Mouse (Mus musculus): ENCODE results near the gene Gm45716. TPM values are rescaled to one million over a fixed set of nuclear protein-coding genes. Genes with fewer than 3 reads are reported as not detected.

Gene Gm45716
- polyA plus RNA-seq, 1 experiment, result 2.5 TPM

DNA sequence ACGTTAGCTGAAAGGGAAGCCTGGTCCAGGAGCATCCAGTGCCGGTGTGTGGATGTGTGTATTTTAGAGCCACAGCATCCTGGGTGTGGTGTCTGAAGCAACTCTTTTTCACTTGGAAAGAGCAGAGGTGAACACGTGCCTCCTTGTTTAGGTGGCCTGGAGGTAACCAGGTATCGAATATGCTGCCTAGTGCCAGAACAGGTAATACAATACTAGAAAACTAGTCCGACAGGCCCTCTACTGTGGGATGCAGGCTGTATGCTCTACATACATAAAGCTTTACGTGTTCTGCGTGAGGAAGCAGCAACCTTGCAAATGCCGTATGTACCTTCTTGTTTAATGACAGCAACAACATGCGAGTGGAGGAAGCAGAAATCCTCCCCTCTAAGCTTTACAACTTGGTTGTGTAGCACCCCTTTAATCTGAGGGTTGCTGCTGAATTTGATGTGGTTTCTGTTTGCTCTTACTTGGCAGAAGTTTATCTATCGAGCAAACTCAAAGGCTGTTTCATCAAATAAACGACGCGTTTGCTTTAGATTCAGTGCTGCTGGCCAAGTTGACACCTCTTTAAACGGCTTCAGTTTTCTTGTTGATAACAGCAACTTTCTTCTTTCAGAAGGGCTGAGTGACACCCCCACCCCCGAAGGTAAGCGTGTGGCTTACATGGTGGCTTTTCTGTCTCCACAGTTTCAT, 69.5 kb downstream of the Gm45716 start:
- no peak overlapping the region for H3K4me3 ChIP-seq (ENCODE audit: insufficient read depth, low read length)
- no peak overlapping the region for H3K27ac ChIP-seq (ENCODE audit: insufficient read depth, low read depth, low read length)

DNA sequence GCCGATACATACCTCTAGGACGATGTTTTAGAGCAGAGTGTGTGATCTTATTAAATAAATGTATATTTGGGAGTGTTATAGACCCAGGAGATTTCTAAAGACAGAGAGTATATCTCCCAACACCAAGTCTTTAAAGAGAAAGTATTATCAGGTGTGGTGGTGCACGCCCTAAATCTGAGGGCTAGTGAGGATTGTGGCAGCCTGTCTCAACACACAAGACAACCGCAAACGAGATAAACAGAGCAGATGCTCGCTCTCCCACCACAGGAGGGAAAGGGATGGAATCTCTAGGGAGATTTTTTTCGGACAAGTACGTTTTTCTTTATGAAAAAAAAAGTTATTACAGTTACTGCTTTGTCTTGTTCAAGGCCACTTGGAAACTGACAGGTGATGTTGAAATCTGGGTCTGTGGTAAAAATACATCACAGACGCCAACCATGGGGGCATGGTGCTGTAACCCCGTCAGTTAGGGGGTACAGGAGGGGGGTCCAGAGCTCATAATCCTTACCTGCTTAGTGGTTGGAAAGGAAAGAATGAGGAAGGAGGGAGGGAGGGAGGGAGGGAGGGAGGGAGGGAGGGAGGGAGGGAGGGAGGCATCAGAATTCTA, 70.9 kb downstream of the Gm45716 start:
- H3K27ac ChIP-seq (ENCODE audit: insufficient read depth, low read depth, low read length), result no peak overlapping the region
- H3K4me3 ChIP-seq (ENCODE audit: insufficient read depth, low read length), result no peak overlapping the region
- H3K4me1 ChIP-seq (ENCODE audit: control insufficient read depth, insufficient read depth, low read length), result no peaks in the 10 kb centered on the region
- TF ChIP-seq CTCF (IDR thresholded peaks at IDR 0.05; ENCODE audit: low read depth, low read length), result no peak
- no peak for TF ChIP-seq POLR2A (IDR thresholded peaks at IDR 0.05; ENCODE audit: borderline replicate concordance, low read depth, low read length)

More for the DNA sequence above, 69.5 kb downstream of the Gm45716 start:
- H3K4me1 ChIP-seq (ENCODE audit: control insufficient read depth, insufficient read depth, low read length), result no peaks in the 10 kb centered on the region; the same call in 1 of the 2 replicates
- TF ChIP-seq POLR2A (IDR thresholded peaks at IDR 0.05; ENCODE audit: borderline replicate concordance, low read depth, low read length), result no peak
- no peak for TF ChIP-seq CTCF (IDR thresholded peaks at IDR 0.05; ENCODE audit: low read depth, low read length)

DNA sequence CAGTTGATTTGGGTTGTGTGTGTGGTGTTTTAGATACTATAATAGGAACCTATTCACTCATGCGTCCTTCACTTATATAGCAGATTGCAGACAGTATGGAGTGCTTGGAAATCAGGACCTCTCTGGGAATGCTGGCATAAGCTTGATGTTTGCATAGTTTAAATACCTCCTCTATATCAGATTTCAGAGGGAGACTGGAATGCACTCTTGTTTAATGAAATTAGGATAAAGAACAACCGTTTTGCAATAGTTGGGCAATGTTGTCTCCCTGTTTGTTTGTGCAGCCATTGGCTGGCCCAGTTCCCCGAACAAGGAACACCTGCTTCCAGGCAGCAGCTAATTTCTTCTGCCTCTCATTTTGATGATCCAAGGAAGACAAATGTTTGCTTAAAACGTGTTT, 71.6 kb downstream of the Gm45716 start:
- TF ChIP-seq POLR2A (IDR thresholded peaks at IDR 0.05; ENCODE audit: borderline replicate concordance, low read depth, low read length) (no peak), CTCF (IDR thresholded peaks at IDR 0.05; ENCODE audit: low read depth, low read length) (no peak)

DNA sequence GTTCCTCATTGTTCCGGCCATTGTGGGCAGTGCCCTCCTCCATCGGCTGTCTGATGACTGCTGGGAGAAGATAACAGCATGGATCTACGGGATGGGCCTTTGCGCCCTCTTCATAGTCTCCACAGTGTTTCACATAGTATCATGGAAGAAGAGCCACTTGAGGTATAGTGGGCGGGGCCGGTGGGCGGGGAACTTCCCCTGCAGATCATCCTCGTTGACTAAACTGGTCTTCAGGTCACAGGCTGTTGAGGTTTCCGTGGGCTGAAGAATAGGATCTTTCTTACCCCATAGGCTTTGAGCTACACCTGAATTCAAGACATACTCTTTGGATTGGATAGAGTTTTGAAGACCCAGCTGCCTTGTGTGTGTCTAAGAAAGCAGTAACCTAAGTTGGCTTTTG, 72.3 kb downstream of the Gm45716 start:
- H3K4me3 ChIP-seq (ENCODE audit: insufficient read depth, low read length), result no peak overlapping the region
- H3K27ac ChIP-seq (ENCODE audit: insufficient read depth, low read depth, low read length), result no peak overlapping the region
- TF ChIP-seq POLR2A (IDR thresholded peaks at IDR 0.05; ENCODE audit: borderline replicate concordance, low read depth, low read length) (no peak), CTCF (IDR thresholded peaks at IDR 0.05; ENCODE audit: low read depth, low read length) (no peak)
- H3K4me1 ChIP-seq (ENCODE audit: control insufficient read depth, insufficient read depth, low read length), result no peaks in the 10 kb centered on the region

More for the DNA sequence above, 71.6 kb downstream of the Gm45716 start:
- Histone ChIP-seq H3K4me3 (ENCODE audit: insufficient read depth, low read length) (no peak overlapping the region), H3K27ac (ENCODE audit: insufficient read depth, low read depth, low read length) (no peak overlapping the region), H3K4me1 (ENCODE audit: control insufficient read depth, insufficient read depth, low read length) (no peaks in the 10 kb centered on the region)

DNA sequence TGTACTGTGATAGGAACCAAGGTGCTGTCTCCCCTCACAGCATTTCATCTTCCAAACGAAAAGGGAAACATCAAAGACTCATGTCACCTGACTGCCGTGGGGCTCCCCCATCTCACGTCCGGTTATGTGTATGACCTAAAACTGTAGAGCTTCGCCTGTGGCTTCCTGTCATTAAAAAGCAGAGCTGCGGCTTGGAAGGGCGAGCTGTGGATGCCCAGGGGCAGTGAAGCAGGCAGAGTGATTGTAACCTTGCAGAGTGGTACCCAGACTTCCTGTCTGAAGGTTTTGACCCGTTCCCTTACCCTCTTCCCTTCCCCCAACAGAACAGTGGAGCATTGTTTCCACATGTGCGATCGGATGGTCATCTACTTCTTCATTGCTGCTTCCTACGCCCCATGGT, 76.7 kb downstream of the Gm45716 start:
- TF ChIP-seq CTCF (IDR thresholded peaks at IDR 0.05; ENCODE audit: low read depth, low read length) (no peak), POLR2A (IDR thresholded peaks at IDR 0.05; ENCODE audit: borderline replicate concordance, low read depth, low read length) (no peak)
- H3K27ac ChIP-seq (ENCODE audit: insufficient read depth, low read depth, low read length), result no peak overlapping the region
- H3K4me3 ChIP-seq (ENCODE audit: insufficient read depth, low read length), result no peak overlapping the region
- H3K4me1 ChIP-seq (ENCODE audit: control insufficient read depth, insufficient read depth, low read length), result no peaks in the 10 kb centered on the region

DNA sequence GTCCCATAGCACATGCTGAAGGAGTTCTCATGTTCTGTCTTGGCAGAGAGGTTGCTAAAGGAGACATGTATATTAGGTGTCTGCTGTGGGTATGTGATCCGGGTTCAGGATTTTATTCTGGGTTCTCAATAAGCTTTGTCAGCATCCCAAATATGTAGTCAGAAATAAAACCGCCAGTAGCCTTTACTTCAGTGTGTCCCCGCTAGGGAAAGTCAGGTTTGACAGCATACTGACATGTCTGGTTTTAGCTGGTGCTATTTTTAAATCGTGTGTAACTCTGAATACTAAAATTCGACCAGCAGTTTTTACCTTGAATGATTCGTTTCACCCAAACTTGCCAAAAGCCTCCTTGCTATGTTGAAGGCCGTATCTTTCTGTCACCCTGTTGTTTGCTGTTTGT, 78.1 kb downstream of the Gm45716 start:
- H3K4me3 ChIP-seq (ENCODE audit: insufficient read depth, low read length), result no peak overlapping the region
- no peak overlapping the region for H3K27ac ChIP-seq (ENCODE audit: insufficient read depth, low read depth, low read length)
- TF ChIP-seq POLR2A (IDR thresholded peaks at IDR 0.05; ENCODE audit: borderline replicate concordance, low read depth, low read length), result no peak
- no peak for TF ChIP-seq CTCF (IDR thresholded peaks at IDR 0.05; ENCODE audit: low read depth, low read length)
- no peaks in the 10 kb centered on the region for H3K4me1 ChIP-seq (ENCODE audit: control insufficient read depth, insufficient read depth, low read length)

DNA sequence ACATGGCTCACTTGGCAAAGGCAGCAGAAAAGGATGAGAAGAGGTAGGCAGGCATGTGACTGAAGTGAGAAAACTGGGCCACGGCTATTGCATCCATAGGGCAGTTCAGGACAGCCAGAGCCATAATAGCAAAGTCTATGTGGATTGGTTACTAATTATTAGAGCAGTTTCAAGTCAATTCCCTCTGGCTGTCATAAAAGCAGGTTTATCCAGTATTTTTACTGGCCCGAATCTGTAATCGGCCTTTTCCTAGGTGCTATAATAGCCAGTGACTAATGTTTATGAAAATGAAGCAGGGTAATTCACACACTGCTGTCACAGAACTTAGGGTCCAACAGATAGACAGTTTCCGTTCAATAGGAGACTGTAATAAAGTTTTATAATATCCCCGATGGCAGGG, 81.5 kb downstream of the Gm45716 start:
- H3K4me1 ChIP-seq (ENCODE audit: control insufficient read depth, insufficient read depth, low read length), result no peaks in the 10 kb centered on the region
- no peak overlapping the region for H3K27ac ChIP-seq (ENCODE audit: insufficient read depth, low read depth, low read length)
- no peak overlapping the region for H3K4me3 ChIP-seq (ENCODE audit: insufficient read depth, low read length)
- TF ChIP-seq CTCF (IDR thresholded peaks at IDR 0.05; ENCODE audit: low read depth, low read length) (no peak), POLR2A (IDR thresholded peaks at IDR 0.05; ENCODE audit: borderline replicate concordance, low read depth, low read length) (no peak)

DNA sequence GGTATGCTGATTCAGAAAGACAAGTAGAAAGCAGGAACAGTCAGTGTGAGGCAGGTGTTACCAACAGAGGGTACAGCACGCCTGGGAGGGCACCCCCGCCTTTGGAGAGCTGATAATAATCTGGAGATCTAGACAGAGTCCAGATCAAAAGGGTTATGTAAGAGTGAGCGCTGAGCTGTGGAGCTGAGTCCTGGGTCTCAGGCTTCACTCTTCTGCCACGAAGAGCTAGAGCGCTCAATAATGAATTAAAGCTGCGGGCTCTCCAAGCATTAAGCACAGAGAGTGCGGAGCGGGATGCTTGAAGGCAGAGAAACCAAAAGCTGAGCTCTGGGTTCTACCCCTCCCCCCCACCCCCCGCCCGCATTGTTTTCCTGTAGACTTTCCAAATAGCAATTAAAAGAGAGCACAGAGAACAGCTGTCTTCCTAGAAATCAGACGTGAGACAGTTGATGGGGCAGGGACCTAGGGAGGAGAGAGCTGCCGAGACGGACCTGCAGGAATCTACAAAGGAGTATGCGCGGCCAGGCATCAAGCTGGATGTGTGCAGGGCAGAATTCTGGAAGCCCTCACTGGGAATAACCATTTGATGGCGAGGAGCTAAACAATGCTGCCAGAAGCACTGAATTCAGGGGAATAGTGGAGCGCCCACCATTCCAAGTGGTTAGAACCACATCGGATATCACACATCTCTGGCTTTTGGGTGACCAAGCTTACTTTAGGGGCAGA, 82.1 kb downstream of the Gm45716 start:
- Histone ChIP-seq H3K27ac (ENCODE audit: insufficient read depth, low read depth, low read length) (no peak overlapping the region), H3K4me1 (ENCODE audit: control insufficient read depth, insufficient read depth, low read length) (no peaks in the 10 kb centered on the region), H3K4me3 (ENCODE audit: insufficient read depth, low read length) (no peak overlapping the region)
- TF ChIP-seq POLR2A (IDR thresholded peaks at IDR 0.05; ENCODE audit: borderline replicate concordance, low read depth, low read length) (no peak), CTCF (IDR thresholded peaks at IDR 0.05; ENCODE audit: low read depth, low read length) (no peak)

DNA sequence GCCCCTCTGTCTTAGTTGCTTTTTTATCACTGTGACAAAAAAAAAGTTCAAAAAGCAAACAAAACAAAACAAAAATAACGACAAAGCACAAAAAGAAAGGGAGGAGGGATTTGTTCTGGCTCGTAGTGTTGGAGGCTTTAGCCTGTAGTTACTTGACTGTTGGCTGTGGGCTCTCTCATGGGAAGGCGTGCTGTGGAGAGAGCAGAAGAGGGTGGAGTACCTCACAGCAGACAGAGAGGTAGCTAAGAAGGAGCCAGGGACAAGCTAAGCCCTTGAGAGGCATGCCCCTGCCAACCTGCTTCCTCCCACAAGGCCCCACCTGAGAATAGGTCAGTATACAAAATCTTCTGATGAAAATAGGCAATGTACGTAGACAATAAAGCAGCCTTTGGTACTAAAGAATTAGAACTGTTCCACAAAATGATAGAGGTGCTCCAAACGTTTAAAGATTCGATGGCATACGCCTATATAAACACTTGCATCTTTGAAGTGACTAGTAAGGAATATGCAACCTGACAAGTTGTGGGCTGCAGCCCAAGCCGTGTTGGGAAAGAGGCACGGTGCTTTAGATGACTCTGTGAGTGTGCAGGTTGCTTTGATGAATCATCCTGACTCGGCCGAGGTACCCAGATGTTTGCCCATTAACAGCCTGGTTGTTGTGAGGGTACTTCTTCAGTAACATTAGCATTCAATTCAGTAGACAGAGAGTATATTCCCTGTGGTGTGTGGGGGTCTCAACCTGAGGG, 82.8 kb downstream of the Gm45716 start:
- Histone ChIP-seq H3K4me3 (ENCODE audit: insufficient read depth, low read length) (no peak overlapping the region), H3K27ac (ENCODE audit: insufficient read depth, low read depth, low read length) (no peak overlapping the region), H3K4me1 (ENCODE audit: control insufficient read depth, insufficient read depth, low read length) (no peaks in the 10 kb centered on the region)
- no peak for TF ChIP-seq CTCF (IDR thresholded peaks at IDR 0.05; ENCODE audit: low read depth, low read length)
- TF ChIP-seq POLR2A (IDR thresholded peaks at IDR 0.05; ENCODE audit: borderline replicate concordance, low read depth, low read length), result no peak

All from bone marrow macrophage, adult 2 months (primary cell).